Mouse (Mus musculus) WW6 (cell line): ENCODE results near the gene Gpr107.

ENCODE experiments used
- DNase-seq: peaks from one replicate; pipeline ENCODE4 v3.0.0-alpha.2; 2013; ENCODE audit warnings: low read depth, low spot score

The Gpr107 gene

DNA sequence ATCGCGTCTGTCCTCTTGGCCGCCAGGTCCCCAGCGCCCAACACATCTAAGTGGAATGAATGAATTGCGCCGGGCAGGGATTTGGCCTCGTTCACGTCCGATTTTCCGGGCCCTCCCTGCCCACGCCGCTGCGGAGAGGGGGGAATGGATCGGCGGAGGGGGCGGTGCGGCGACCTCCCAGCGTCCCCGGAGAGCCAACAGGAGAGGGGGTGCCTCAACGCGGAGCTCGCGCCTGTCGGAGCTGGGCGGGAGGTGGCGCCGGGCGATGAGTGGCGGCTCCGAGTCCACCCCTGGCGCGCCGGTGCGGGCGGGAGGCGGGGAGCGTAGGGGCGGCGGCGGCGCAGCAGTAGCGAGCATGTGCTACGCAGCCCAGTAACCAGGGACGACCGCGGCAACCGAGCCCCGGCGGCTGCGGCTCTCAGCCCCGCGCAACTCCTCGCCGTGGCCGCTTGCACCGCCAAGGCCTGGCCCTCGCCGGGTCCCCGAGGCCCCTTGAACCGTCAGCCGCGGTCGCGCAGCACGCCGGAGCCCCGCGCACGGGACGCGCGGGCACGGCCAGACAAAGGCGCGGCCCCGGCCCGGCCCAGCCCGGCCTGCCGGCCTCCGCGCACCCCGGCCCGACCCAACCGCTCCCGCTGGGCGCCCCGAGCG is 93.5 kb downstream of the Gpr107 start, which contains the start of gene Ncs1:
Gene Ncs1 (plus strand): TSS at position 333 of the 651 bp plus-strand sequence.
- no peak for DNase-seq

DNA sequence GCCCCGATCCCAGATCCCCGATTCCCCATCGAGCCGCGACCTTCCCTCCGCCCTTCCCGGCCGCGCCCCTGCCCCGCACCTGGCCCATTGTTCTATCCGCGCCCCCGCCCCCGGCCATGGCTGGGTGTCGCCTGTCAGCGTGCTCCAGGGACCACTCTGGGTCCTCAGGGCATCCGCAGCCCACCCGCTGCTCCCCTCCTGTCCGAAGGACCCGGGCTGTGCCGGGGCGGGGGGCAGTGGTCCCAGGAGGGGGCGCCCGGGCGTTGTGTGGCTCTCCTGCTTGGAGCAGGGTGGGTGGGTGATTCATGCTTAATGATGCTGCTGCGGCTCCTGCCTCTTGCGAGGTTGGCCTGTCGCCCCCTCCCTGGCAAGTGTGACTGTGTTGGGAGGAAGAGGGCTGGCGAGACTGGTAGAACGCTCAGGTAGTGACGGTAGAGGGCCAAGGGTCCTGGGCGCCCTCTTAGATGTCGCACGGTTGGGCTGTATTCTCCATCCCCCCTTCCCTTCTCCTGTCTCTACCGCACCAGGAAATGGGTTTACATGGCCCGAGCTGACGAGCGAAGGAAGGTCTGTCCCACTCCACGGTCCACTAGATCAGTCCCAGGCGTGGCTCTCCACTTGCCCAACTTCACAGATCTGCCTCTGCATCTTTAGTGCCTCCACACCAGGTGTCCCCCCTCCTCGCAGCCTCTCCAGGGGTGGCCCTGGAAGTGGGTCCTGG is 94.3 kb downstream of the Gpr107 start:
- no peak for DNase-seq

- DNase-seq: no peak
These were observed 96.7 kb downstream of the Gpr107 start for GRCm38 (mm10) chr2:31248856-31249255.

GRCm38 (mm10) chr2:31252167-31252566 is 100.1 kb downstream of the Gpr107 start:
- DNase-seq: no peak

DNA sequence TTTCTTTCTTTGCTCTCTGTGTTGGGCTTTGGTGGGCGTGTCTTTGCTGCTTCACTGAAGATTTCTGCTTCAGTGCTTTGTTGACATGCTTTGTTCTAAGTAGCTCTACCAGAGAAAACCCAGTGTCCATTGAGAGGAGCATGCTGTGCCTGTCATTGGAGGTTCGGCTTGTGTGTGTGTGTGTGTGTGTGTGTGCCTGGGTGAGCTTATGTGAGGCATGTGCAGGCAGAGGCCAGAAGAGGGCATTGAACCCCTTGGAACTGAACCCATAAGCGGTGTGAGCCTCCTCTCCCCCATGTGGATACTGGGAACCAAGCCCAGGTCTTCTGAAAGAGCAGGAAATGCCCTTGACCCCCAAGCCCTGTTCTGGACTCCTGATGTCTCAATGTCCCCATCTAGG is 101.3 kb downstream of the Gpr107 start:
- DNase-seq: no peak

DNA sequence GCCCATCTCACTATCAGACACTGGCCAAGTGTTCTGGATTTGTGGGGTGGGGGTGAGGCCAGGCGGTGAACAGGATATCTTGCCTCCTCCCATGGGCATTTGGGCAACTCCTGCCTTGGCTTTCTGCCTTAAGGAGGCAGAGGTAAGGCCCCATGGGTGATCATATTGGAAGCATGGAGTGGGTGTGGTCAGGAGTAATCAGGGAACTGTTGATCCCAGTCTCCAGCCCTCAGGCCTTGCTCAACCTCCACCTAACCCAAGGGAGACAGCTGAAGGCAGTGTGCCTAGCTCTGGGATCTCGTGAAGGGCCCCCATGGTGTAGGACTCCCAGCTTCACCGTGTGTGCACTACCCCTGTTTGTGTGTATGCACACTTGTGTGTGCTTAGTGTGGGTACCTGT is 102.7 kb downstream of the Gpr107 start:
- DNase-seq: no peak

- DNase-seq: no peak
These were observed 104.1 kb downstream of the Gpr107 start for GRCm38 (mm10) chr2:31255952-31256938.

DNA sequence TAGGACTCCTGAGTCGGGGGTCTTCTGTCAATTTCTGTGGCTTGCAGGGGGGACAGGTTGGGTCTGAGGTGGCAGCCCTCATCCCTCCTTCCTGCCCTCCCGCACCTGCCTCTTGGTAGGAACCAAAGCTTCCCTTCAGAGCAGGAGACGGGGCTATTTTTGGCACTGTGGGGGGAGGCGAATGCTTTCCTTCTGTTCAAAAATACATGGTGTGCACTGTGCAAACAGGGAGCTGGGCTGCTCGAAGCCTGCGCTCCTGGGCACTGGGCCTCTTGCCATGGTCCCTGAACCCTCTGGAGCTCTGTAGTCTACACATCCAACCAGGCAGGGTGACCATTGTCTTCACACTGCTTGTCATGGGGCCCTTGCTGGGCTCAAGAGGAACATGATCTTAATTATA is 105.0 kb downstream of the Gpr107 start:
- no peak for DNase-seq

DNA sequence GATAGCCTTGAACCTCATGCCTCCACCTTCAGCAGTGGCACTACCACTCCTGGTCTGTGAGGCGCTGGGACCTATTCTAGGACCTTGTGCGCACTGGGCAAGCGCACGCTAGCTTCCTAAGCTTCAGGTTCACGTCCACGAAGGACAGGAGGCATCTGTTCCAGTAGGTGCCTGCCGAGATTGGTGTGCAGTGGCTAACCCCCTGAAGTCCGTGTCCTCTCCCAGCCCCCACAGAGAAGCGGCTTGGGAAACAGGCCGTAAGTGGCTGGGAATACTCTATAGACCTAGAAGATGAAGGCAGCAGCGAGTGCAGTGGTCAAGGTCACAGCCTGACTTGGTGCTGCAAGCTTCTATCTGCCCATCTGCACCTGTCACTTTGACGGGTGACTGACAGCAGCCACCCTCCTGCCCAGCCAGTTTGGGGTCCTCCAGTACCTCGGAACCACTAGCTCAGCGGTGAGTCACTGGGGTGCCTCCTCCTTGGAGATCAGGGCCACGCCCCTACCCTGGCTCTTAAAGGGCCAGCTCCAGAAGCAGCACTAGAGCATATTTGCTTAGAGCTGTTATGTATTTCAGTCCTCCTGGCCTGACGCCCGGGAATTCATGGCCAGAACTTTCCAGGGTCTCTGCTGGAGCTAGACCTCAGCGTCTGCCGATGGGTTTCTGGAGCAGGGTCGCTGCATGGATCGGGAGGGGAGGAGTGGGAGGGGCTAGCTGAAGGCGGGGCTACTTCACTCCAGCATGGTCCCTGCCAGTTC is 106.7 kb downstream of the Gpr107 start:
- no peak for DNase-seq

- no peak for DNase-seq
These were observed 107.3 kb downstream of the Gpr107 start for GRCm38 (mm10) chr2:31259367-31259920.

- DNase-seq: no peak
These were observed 108.4 kb downstream of the Gpr107 start for GRCm38 (mm10) chr2:31260549-31260948.

GRCm38 (mm10) chr2:31263039-31263461 is 110.9 kb downstream of the Gpr107 start:
- DNase-seq: no peak

DNA sequence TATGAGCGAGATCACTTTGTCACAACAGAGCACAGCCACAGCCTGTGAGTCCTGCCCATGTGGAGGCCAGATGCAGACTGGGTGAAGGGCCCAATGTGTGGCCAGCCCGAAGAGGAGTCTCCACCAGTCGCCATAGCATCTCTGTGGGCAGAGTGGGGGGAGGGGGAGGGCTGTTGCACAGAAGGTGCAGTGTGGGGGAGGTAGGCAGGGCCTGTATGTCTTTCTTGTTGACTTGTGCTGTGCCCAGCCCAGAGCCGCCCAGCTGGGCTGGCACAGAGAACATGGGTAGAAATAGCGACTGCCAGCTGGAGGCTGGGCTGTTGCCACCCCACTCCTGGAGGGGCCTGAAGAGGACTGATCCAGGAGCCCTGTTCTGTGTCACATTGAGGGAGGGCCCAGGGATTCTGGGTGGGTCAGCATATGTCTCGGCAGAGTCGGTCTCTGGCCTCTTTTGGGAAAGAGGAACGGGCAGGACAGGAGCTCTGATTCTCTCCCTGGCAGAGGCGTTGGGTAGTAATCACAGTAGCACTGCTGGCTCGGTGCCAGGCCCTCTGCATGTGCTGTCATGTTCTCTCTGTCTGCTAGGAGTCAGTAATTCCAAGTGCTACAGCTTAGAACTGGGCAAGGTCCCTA is 111.7 kb downstream of the Gpr107 start:
- no peak for DNase-seq

DNA sequence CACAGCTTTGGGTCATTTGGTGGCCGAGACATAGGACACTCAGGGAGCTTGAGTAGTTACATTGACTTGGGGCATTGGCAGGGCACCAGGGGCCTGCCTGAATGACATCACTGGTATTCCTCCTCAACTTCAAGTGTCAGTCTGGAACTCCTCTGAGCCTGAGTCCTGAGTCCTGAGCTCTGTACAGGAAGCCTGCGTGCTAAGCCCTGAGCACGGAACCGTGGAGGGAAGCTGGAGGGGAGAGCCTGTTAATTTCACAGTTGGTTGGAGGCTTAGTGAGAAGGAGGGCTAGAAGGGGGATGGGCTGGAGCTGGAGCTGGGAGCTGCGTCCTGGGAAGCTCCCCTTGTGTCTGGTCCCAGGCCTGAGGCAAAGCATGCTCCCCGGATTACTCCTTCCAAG is 115.3 kb downstream of the Gpr107 start:
- no peak for DNase-seq
